Mouse (Mus musculus): ENCODE measurements at regions not wholly inside any gene's neighbourhood (a gene's known extent, or its start where the extent isn't known, plus 50 kb on each side); places are given as distances from the start of the nearest gene placed in this dataset.
"Not testable (repeated sequence)": the region's sequence is repeated elsewhere in the genome, so short reads cannot be mapped to it uniquely, and the experiment has no call there.

- not testable (repeated sequence) for DNase-seq
Measured at GRCm38 (mm10) chr12:93754505-93754904, 1905.5 kb upstream of the Sel1l start.

GRCm38 (mm10) chr12:93748300-93748847 is 1899.4 kb upstream of the Sel1l start:
- DNase-seq: no peak

DNA sequence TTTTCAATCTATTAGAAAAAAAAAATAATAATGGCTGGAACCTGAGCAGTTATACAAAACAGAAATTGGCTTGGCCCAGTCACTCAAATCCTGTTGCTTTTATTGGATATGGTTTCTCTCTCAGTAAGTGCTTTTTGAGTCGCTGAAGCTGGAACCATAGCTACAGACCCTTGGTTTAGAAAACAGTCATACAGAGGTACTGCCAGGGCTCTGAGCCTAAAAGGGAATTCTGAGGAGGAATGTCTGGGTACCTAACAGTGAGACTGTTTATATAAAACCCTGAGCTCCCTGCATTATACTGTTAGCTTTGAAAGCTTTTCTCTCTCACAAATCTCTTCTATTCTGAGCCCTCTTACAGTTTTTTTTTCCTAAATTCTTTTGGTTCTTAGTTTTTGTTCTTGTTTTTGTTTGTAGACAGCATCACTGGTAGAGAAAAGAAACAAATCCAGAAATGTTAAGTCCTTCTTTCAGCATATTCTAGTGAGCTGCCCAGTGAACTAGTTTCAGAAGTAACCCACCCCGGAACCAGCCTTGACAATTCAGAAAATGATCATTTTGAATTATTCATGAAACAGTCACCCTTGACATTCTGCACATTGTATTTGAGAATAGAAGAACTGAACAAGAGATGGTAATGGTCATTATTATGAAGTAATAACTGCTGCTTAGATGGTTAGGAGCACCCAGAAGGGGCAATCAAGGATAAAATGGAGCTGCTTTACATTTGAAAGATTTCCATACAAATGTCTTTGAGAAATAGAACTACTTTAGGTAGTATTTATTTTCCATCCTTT is 1869.9 kb upstream of the Sel1l start:
- DNase-seq: no peak

DNA sequence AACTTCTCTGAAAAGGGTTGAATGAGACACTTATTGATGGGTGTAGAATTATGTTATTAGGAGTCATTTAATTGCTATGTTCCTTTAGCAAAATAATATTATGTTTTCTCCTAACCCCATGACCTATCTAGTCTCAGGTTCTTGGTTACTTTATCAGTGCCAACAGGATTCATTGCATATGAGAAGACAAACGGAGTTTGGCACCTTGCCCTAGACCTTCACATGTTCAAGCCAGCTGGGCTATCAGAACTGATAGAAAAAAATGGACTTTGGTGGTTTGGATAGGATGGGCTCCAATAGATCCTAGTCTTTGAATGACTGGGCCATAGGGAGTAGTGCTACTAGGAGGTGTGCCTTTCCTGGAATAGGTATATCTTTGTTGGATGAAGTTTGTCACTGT is 1857.0 kb upstream of the Sel1l start:
- DNase-seq: peak; percentile 2 to 15

DNA sequence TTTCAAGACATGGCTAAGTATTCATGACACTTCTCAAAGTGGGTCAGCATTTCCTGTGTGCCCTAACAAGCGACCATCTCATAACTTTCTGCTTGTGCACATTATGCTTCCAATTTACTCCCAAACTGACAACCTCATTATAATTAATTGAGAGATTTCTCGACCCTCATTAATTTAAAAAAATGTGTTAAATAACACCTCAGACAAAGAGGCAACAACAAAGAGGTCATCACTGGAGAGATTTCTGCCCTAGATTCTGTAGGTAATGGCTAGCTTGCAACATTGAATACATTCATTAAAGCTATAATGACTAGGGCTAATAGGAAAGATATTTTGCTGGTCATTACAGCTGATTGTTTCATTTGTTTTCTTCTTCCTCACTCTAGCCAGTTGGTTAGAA is 1838.2 kb upstream of the Sel1l start:
- no peak for DNase-seq

GRCm38 (mm10) chr12:93684385-93684784 is 1835.4 kb upstream of the Sel1l start:
- DNase-seq: no peak

DNA sequence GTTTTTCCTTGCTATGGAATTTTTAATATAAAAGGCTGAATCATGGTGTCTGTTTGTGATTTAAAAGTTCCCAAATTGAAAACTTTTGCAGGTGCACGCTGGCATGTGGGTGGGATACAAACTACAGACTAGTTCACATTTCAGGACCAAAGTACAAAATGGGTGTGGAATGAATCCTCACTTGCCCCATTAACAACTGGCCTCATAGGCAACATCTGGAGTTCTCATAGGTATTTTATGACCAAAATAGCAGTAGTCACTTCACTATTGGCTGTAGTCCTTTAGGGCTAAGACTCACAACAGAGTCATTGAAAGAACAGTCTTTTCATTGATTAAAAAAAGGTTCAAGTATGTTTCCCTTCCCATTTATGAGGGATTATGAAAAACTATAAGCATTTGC is 1828.5 kb upstream of the Sel1l start:
- no peak for DNase-seq

GRCm38 (mm10) chr12:93675032-93675431 is 1826.1 kb upstream of the Sel1l start:
- DNase-seq: no peak

DNA sequence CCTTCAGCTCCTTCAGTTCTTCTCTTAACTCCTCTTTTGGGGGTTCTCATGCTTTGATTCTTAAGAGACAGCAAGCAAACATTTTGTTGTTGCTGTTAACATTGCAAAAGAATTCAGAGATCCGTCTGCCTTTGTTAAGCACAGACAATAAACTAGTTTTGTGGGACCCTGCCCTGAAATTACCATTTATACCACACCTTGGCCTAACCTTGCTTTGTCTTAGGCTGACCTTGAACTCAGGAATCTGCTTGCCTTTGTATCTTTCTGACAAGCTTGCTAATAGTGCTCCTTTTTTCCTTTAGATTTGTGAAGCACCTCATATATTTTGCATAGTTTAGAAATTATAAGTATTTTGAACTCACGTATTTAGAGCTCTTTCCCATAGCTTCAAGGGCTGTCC is 1820.3 kb upstream of the Sel1l start:
- DNase-seq: no peak

GRCm38 (mm10) chr12:93666799-93667198 is 1817.8 kb upstream of the Sel1l start:
- no peak for DNase-seq

All from cerebellum, postnatal 36 days (tissue).